Mouse (Mus musculus) mesoderm, embryonic 11.5 days (tissue): ENCODE data around the gene Arhgap1.
A peak's percentile ranks its signal among the peaks of the same experiment; 100 is the strongest.

Source experiments
- DNase-seq: peaks from one replicate; pipeline ENCODE4 v3.0.0-alpha.2; 2012; ENCODE audit warnings: low read depth, low spot score

The Arhgap1 gene

DNA sequence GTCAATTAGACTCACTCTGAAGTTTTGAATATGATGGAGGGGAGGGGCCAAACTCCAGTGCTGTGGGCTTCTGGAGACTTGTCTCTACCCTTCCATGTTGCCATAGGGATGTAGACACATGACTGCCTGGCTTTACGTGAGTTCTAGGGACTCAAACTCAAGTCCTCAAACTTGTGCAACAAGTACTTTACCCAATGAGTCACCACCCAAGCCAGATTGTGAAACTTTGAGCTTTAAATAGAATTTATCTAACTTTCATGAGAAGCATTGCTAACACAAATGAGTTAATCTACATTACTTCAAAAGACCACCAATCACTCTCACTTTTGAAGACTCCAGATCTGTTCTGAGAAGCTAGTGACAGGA lies 46.5 kb downstream of the Arhgap1 start:
- no peak for DNase-seq

DNA sequence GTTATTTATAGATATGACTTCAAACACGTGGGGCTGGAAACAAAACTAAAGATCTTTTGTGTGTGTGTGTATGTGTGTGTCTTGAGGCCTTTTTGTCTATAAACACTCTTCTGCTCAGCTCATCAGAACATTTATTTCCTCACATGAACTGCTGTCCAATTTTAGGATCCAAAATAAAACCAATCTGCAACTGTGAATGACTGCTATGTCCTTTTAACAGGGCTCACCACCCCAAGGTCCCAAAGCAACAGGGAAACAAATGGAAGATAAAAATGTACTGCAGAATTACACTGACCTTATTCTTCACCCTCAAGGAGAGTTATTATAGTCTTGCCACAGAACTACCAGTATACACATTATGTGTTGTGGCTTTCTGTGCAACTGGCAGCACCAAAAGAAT lies 49.6 kb downstream of the Arhgap1 start:
- no peak for DNase-seq

DNA sequence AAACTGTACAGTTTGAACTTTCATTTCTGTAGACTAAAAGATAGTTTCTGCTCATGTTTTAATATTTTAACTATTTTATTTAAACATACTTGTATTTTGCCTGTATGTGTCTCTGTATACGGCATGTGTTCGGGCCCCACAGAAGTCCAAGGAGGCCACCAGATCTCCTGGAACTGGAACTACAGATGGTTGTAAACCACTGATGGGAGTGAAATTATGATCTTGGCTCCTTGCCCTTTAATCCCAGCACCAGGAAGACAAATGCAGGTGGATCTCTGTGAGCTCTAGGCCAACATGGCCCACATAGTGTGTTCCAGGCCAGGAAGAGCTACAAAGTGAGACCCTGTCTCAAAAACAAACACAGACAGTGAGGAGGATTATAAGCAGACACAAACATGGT lies 51.7 kb downstream of the Arhgap1 start:
- DNase-seq: no peak

DNA sequence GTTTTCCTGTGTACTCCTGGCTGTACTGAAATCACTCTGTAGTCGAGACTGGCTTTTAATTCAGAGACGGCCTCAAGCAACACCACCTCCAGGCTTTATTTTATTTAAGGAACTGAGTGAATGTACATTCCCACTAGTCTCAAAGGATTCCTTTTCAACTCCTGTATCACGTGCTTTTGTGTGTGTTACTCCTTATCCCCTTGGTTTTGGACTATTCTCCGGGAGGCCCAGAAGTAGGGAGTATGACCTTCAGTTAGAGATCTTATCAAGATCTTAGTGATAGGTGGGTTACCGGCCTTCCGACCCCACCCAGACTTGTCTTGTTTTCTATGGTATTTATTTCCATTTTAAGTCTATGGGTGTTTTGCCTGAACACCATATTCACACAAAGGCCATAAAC lies 56.1 kb downstream of the Arhgap1 start:
- no peak for DNase-seq

DNA sequence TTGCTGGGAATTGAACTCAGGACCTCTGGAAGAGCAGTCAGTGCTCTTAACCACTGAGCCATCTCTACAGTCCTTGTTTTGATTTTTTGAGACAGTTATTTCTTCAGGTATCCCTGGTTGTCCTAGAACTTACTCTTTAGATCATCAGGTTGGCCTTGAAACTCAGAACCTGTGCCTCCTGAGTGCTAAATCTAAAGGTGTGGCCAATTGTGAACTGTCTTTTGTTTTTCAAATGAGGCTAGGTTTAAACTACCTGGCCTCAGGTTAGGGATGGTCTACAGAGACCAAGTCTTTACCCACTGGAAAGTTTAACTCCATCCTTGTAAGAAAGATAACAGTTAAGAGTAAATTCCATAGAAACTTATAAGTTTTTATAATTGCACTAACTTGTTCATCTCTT lies 56.8 kb downstream of the Arhgap1 start:
- no peak for DNase-seq

DNA sequence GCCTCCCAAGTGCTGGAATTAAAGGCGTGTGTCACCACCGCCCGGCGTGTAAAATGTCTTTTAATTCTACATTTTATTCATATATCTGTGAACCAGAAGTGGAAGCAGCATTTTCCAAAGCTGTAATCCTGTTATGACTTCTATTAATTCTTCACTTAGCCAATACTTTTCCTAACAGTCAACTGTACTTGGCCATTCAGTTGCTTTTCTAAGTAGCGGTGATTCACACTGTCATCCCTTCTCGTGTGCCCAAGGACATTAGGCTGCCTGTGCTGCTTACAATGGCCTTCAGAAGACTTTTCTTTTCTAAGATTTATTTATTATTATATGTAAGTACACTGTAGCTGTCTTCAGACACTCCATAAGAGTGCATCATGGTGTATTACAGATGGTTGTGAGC lies 58.7 kb downstream of the Arhgap1 start:
- no peak for DNase-seq

DNA sequence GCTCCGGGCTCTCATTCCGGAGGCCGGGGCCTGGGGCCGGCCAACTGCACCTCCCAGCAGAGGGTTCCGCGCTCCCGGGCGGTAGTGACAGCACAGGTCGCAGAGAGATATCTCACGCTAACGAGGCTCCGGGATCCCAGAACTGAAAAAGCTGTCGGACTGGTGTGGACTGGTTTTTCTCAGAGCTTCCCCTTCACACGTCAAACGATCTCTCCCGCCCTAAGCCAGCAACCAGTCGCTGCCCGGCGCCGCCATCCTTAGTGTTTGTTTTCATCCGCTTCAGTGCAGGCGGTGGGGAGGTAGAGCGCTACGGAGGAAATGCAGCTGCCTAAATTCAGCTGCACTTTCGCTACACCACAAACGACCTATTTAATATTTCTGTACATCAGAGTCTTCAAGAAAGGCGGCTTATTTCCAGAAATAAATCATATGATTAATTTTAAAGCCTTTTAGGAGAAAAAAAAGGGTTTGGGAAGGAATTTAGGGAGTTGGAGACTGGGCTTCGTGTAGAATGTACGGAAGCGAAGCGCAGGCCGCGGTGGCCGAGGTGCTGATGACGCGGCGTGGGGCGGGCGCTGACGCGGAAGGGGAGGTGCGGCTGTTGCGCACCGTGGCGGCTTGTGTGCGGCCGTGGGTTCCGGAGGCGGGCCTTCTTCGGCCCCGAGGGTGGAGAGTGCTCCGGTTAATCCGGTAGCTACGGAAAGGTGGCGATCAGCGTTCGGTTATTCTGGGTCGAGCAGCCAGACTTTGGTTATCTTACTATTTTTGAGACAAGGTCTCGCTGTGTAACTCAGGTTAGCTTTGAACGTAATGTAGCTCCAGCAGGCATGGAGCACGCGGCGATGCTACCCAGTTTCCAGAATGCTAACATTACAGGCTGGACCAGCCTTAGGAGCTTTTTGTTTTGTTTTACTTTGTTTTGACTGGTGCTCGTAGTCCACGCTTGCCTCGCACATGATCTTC lies 60.9 kb downstream of the Arhgap1 start, which contains the start of the genes Atg13 and Harbi1:
Gene Atg13 (minus strand): TSS at position 305 of the 963 bp plus-strand sequence.
Gene Harbi1 (plus strand): TSS at position 581 of the 963 bp plus-strand sequence.
- peak; percentile 91 for DNase-seq

DNA sequence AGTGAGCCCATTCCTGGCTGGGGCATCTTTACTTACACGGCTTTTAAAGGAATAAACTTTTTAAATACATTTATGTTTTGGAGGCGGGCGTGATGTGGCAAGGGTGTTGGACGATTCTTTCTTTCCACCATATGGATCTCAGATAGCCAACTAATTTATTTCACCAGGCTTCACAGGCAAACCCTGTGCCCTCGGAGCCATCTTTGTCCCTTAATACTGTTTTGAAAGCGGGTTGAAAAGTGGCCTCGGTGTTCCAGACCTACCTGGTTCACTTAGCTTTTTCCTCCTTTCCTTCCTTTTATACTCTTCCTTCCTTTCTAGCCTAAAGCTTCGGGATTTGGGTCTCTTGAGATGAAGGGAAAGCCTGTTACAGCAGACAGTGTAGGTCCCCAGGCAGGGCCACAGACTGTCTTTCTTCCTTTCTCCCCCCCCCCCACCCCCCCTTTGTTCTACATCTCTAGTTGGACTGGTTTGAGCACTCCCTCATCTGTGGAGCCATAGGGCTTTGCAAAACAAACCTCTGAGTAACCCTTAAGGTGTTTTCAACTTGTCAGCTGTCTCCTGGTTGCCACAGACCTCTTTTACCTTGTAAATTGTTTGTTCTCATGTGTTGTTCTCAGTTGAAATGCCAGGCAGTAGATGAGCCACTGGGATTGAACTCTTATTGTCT lies 61.7 kb downstream of the Arhgap1 start:
- peak; percentile 14 for DNase-seq

DNA sequence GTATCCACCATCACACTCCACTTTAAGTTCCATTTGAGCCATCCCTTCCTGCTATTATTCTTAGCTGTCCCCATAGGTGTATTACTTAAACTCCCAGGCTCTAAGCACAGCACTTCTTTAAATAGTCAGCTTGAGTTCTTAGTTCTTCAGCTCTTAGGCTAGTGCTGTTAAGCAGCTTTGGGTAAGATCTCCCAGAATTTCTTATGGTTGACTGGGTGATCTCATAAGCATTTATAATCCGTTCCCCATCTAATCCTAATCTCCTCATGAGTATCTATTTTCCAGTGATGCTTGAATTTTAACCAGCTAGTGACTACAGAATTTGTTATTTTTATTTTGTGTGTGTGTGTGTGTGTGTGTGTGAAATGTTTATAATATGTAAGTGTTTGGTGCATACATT lies 65.3 kb downstream of the Arhgap1 start:
- no peak for DNase-seq

DNA sequence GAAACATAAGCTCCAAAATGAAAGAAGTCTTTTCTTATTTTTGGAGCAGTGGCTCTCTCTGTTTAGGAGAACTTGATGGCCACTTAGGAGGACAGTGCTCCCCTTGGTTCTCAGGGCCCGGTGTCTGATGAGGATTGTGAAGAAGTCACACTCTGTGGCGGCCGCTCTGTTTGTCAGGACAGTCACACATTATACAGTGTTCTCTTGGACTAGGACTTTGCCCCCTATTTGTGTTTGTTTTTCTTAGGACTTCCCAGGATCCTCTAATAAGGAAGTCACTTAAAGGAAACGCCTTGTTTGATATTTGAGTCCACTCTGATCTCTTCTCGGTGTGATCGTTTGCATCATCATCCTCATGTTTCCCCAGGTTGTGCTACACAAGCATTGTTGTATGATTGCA lies 68.6 kb downstream of the Arhgap1 start:
- no peak for DNase-seq
